In the genomic region with DNA sequence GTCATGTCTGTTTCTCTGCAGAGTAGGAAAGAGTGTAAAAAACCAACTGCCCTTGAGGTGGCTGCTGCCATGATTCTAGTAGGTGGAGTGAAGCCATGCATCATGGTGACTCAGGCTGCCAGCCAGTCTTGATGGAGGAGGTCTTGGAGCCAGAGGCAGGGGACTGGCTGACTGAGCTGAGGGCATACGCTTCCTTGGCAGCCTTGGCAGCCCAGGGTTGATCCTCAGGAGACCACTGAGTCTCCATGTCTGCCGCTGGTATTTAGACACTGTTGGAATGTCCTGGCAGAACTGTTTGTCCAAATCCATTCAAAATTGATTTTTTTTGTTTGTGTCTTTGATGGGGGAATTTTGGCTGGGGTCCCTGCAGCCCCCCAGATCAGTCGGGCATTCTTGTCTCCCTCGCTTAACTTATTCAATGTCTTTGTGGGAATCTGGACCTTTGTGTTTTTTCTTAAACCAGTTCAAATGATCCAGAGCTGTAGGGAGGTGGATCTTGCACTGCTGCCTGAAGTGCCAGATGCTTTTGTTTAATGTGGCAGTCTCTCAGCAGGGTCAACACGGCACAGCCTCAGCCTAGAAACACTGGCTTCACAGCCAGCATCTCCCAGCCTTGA, we compare ENCODE assay signal across 9 mouse cellular contexts.
DNase-seq lines count a peak whose midpoint lies in the region; ATAC-seq and TF ChIP-seq lines count a peak whose summit lies in the region.
"Had no signal": no experiment of that assay in that cellular context is flagged by ENCODE, and none has a peak within 500 bp of the region (broad histone marks: within the 10 kb centered on the region; RNA-seq: fewer than 3 reads in every experiment).

No protein-coding gene starts in this region.

- no peaks in the 10 kb centered on the region for H3K27me3 ChIP-seq in forebrain, embryonic 13.5 days
- no peaks in the 10 kb centered on the region for H3K27me3 ChIP-seq in forebrain, embryonic 12.5 days
- H3K27me3 ChIP-seq in liver, embryonic 11.5 days (replicated peaks; ENCODE audit: control insufficient read depth, insufficient read depth, low read length) = no peaks in the 10 kb centered on the region

- H3K9ac ChIP-seq in forebrain, embryonic 13.5 days = no peak overlapping the region
- H3K9ac ChIP-seq in forebrain, embryonic 12.5 days = no peak overlapping the region
- H3K9ac ChIP-seq in liver, embryonic 11.5 days (ENCODE audit: low read depth, low read length) = no peak overlapping the region

- no peak for TF ChIP-seq CTCF in embryonic fibroblast, embryonic 13.5 days (IDR thresholded peaks at IDR 0.05; ENCODE audit: borderline replicate concordance, insufficient read depth, low read length)

- H3K4me1 ChIP-seq in forebrain, embryonic 13.5 days = peaks cover 14% of the 10 kb centered on the region; the same call in 1 of the 2 replicates
- peaks cover 18% of the 10 kb centered on the region for H3K4me1 ChIP-seq in forebrain, embryonic 12.5 days
- no peaks in the 10 kb centered on the region for H3K4me1 ChIP-seq in embryonic fibroblast, embryonic 13.5 days (ENCODE audit: control insufficient read depth, insufficient read depth, low read length)
- H3K4me1 ChIP-seq in liver, embryonic 11.5 days (replicated peaks; ENCODE audit: control insufficient read depth, insufficient read depth, low read length) = no peaks in the 10 kb centered on the region

- peak; percentile 30 to 34 for DNase-seq in left cerebral cortex, postnatal 10 days (ENCODE audit: extremely low spot score in 1 of 2, low spot score in 2 of 2)
- no peak for DNase-seq in left cerebral cortex, postnatal 36 days (ENCODE audit: low spot score in 2 of 2)
- peak; percentile 56 for DNase-seq in lung, postnatal 36 days
- DNase-seq in thymus, postnatal 25 days = no peak
- DNase-seq in liver, embryonic 11.5 days (ENCODE audit: low spot score) = no peak
- DNase-seq: gastrocnemius, postnatal 36 days had no signal

- H3K36me3 ChIP-seq in forebrain, embryonic 13.5 days (ENCODE audit: poor library complexity, severe bottlenecking) = no peaks in the 10 kb centered on the region
- no peaks in the 10 kb centered on the region for H3K36me3 ChIP-seq in forebrain, embryonic 12.5 days (replicated peaks)
- H3K36me3 ChIP-seq in liver, embryonic 11.5 days (ENCODE audit: control insufficient read depth, insufficient read depth, low read length) = no peaks in the 10 kb centered on the region

- ATAC-seq in forebrain, embryonic 13.5 days = peak; percentile 50; the same call in 1 of the 2 replicates
- no peak for ATAC-seq in forebrain, embryonic 12.5 days (ENCODE audit: low FRiP score)
- no peak for ATAC-seq in liver, embryonic 11.5 days (replicated peaks; ENCODE audit: low FRiP score)

- 0 out of 2 replicates have a peak, but pooled peaks cover 3% of the 10 kb centered on the region for H3K9me3 ChIP-seq in forebrain, embryonic 13.5 days (replicated peaks)
- H3K9me3 ChIP-seq in forebrain, embryonic 12.5 days = no peaks in the 10 kb centered on the region
- 0 out of 2 replicates have a peak, but pooled peaks cover 3% of the 10 kb centered on the region for H3K9me3 ChIP-seq in liver, embryonic 11.5 days (ENCODE audit: control insufficient read depth, low read length)

- WGBS in forebrain, embryonic 13.5 days = 29% methylated on average over 5 of the region's 5 CpGs
- 44% methylated on average over 5 of the region's 5 CpGs for WGBS in forebrain, embryonic 12.5 days
- 77% methylated on average over 5 of the region's 5 CpGs for WGBS in liver, embryonic 11.5 days

- no peak overlapping the region for H3K27ac ChIP-seq in forebrain, embryonic 13.5 days
- H3K27ac ChIP-seq in forebrain, embryonic 12.5 days = no peak overlapping the region
- peak overlapping the region; percentile 4; the same call in 1 of the 2 replicates for H3K27ac ChIP-seq in embryonic fibroblast, embryonic 13.5 days (ENCODE audit: insufficient read depth, low read length)
- H3K27ac ChIP-seq in liver, embryonic 11.5 days (ENCODE audit: low read depth, low read length) = no peak overlapping the region

- H3K4me2 ChIP-seq in forebrain, embryonic 13.5 days = no peak overlapping the region
- H3K4me2 ChIP-seq in forebrain, embryonic 12.5 days = no peak overlapping the region
- H3K4me2 ChIP-seq in liver, embryonic 11.5 days = no peak overlapping the region

- no peak overlapping the region for H3K4me3 ChIP-seq in forebrain, embryonic 13.5 days
- H3K4me3 ChIP-seq in forebrain, embryonic 12.5 days (replicated peaks) = no peak overlapping the region
- H3K4me3 ChIP-seq in embryonic fibroblast, embryonic 13.5 days (ENCODE audit: insufficient read depth, low read length) = no peak overlapping the region
- H3K4me3 ChIP-seq in liver, embryonic 11.5 days (ENCODE audit: low read depth, low read length) = no peak overlapping the region

- intact Hi-C loops in left cerebral cortex, postnatal 10 days (cut with DNase I) = no loop called here
- intact Hi-C loops in left cerebral cortex, postnatal 36 days (cut with DNase I) = no loop called here

- no peak for TF ChIP-seq POLR2A in embryonic fibroblast, embryonic 13.5 days (IDR thresholded peaks at IDR 0.05; ENCODE audit: low read depth, low read length)

Comparison
In these comparisons a context has a peak if more than half of its experiments do, and no peak if none do; other contexts are left out.
1. DNase-seq: peak in left cerebral cortex, postnatal 10 days (2 of 2) and lung, postnatal 36 days (single experiment); none in left cerebral cortex, postnatal 36 days (0 of 2), thymus, postnatal 25 days (single experiment) and liver, embryonic 11.5 days (single experiment).